Mouse (Mus musculus) ES-E14 (cell line): ENCODE data around the gene Acvr1c. TPM values are rescaled to one million over a fixed set of nuclear protein-coding genes. Genes with fewer than 3 reads are reported as not detected.

Experiments used
- DNase-seq: peaks from one replicate; pipeline ENCODE4 v3.0.0-alpha.2; 2013; ENCODE audit warnings: low read depth, low spot score
- H3K27ac ChIP-seq: 2 replicates; pipeline ENCODE4 v1.5.1; 2012; ENCODE audit warnings: low read depth, mild to moderate bottlenecking, low read length, moderate library complexity, mixed read lengths; ENCODE audit not compliant: poor library complexity, insufficient read depth, severe bottlenecking
- H3K36me3 ChIP-seq: 2 replicates; pipeline ENCODE4 v1.6.1; 2012; ENCODE audit warnings: mild to moderate bottlenecking, low read length, moderate library complexity, mixed read lengths; ENCODE audit not compliant: control insufficient read depth, poor library complexity, insufficient read depth, severe bottlenecking
- H3K4me1 ChIP-seq, 2 experiments: fragments of 150-350 bp in 1 of 2; sonication (generic) in 1 of 2; 2 replicates each; pipeline ENCODE4 v1.6.1; 2012; ENCODE audit warnings: low read length in 2 of 2, mild to moderate bottlenecking in 1 of 2, mixed read lengths in 1 of 2; ENCODE audit not compliant: control insufficient read depth in 2 of 2, insufficient read depth in 2 of 2, poor library complexity in 1 of 2
- H3K4me3 ChIP-seq, 2 experiments: fragments of 150-350 bp in 1 of 2; sonication (generic) in 1 of 2; 2 replicates each; pipeline ENCODE4 v1.5.1; 2012; ENCODE audit warnings: low read length in 2 of 2, low read depth in 1 of 2, mild to moderate bottlenecking in 1 of 2, mixed read lengths in 1 of 2; ENCODE audit not compliant: insufficient read depth in 1 of 2, poor library complexity in 1 of 2, severe bottlenecking in 1 of 2
- H3K9ac ChIP-seq: 2 replicates; pipeline ENCODE4 v1.6.1; 2012; ENCODE audit warnings: low read depth, mild to moderate bottlenecking, low read length, mixed read lengths; ENCODE audit not compliant: poor library complexity, insufficient read depth, severe bottlenecking
- H3K9me3 ChIP-seq: fragments of 150-350 bp; sonication (generic); 2 replicates; pipeline ENCODE4 v1.6.1; 2012; ENCODE audit warnings: low read depth, mild to moderate bottlenecking, low read length; ENCODE audit not compliant: control insufficient read depth, insufficient read depth
- CHD2 ChIP-seq: IDR thresholded peaks from 2 replicates; pipeline ENCODE4 v1.6.1; 2014; ENCODE audit warnings: mild to moderate bottlenecking, low read depth, low read length, inconsistent platforms
- HCFC1 ChIP-seq: IDR thresholded peaks from 2 replicates; pipeline ENCODE4 v1.6.1; 2012; ENCODE audit warnings: low read length, inconsistent platforms, borderline replicate concordance; ENCODE audit not compliant: insufficient read depth
- MAFK ChIP-seq: IDR thresholded peaks from 2 replicates; pipeline ENCODE4 v1.6.1; 2014; ENCODE audit warnings: mild to moderate bottlenecking, low read depth, low read length, inconsistent platforms; ENCODE audit not compliant: insufficient read depth
- ZC3H11A ChIP-seq: IDR thresholded peaks from 2 replicates; pipeline ENCODE4 v1.6.1; 2012; ENCODE audit warnings: low read depth, mild to moderate bottlenecking, inconsistent platforms, low read length, borderline replicate concordance
- ZNF384 ChIP-seq: IDR thresholded peaks from 2 replicates; pipeline ENCODE4 v1.6.1; 2012; ENCODE audit warnings: low read depth, low read length, inconsistent platforms
- in situ Hi-C, 2 experiments: fragments of 600-800 bp; cut with MboI; formaldehyde crosslinking; loops; one replicate each; pipeline ENCODE4 v1.15.1; 2025; ENCODE audit warnings: low sequenced_read_pairs in 2 of 2, inconsistent platforms in 1 of 2; ENCODE audit not compliant: unreplicated experiment in 2 of 2
- total RNA-seq: library from RNA; depleted of rRNA; stranded (reverse); fragments of 300-350 nt; gene quantifications from 2 replicates; pipeline ENCODE4 v1.2.3, GENCODE M21; 2012; rRNA removed

Gene Acvr1c
- total RNA-seq, 1 experiment = not detected

DNA sequence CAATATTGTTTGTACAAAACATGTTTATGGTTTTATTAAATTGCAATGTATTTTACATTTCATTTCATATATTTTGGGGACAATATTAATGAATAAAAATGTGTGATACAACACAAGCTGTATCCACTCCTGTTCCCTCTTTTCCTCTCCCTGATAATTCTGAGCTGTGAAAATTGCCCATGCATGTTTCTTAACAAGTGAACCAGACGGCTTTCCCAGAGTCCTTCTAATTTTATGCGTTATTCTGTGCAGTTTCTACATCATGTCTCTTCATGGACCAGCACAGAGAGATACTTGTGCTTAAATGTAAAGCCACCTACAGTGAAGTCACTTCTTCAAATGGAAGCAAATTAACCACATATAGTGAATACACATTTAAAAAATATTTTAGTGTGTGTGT is 120.2 kb downstream of the Acvr1c start:
- H3K9ac ChIP-seq = no peak overlapping the region
- no peak overlapping the region for H3K4me3 ChIP-seq
- 0 out of 2 replicates have a peak, but pooled peaks cover 2% of the 10 kb centered on the region for H3K9me3 ChIP-seq
- no peaks in the 10 kb centered on the region for H3K4me1 ChIP-seq
- H3K27ac ChIP-seq = no peak overlapping the region
- no peak for DNase-seq
- TF ChIP-seq ZNF384 = no peak
- TF ChIP-seq HCFC1 = no peak
- TF ChIP-seq MAFK = no peak
- TF ChIP-seq CHD2 = no peak
- TF ChIP-seq ZC3H11A = no peak
- in situ Hi-C loops = no loop called here
- H3K36me3 ChIP-seq = no peaks in the 10 kb centered on the region

Other genes starting within 250 kb of the Acvr1c start
- 0.22 TPM in 1 of 2 replicates, not detected in the other for gene Cytip, start 162.4 kb downstream of the Acvr1c start, total RNA-seq
- not detected in 2 replicates for gene Gm17409, start 112.2 kb upstream of the Acvr1c start, total RNA-seq
- gene Acvr1, start 209.3 kb upstream of the Acvr1c start, total RNA-seq = 6.6 and 8.0 TPM in 2 replicates
- gene Upp2, start 209.4 kb upstream of the Acvr1c start, total RNA-seq = 0.63 and 0.67 TPM in 2 replicates